Mouse (Mus musculus) cerebellum, adult 11-12 months (tissue): ENCODE data around the gene Wdr24.
A peak's percentile ranks its signal among the peaks of the same experiment; 100 is the strongest.

Source experiments
- DNase-seq: peaks from one replicate; pipeline ENCODE4 v3.0.0; 2022

Wdr24 gene

DNA sequence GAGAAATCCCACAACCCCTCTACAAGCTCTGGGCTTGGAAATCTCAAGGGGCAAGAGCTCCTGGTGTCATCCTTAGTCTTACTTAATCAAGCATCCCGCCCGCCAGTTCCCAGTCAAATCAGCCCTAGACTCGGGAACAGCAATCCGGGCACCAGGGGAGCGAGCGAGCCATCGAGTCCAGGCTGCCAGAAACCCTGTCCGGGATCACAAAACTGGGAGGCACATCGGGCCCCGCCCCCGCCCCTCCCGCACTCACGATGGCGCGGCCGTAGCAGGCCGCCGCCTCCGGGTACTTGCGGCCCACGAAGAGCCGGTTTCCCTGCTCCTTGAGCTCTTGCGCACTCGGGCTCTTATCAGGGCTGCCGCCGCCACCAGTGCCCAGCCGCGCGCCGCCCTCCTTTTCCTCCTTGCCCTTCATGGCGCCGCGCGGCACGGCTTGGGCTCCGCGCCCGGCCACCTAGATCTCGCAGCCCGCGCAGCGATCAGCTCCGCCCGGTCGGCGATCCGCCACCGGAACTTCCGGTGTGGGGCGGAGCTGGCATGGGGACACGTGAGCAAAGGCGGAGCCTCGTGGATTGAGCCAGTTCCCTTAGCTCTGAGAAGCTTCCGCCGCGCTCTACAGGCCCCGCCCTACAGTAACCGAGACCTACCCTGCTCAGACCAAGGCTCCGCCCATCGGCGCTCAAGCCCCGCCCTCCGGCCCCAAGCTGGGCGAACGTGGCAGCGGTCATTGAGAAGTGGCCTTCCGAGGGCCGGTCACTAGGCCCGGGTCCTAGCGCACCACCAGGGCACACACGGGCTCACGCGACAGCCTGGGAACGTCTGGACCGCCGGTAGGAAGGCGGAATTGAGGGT is 9.2 kb downstream of the Wdr24 start:
- peak; percentile 99 for DNase-seq

- no peak for DNase-seq
Measured at GRCm38 (mm10) chr17:25833291-25833663, 9.8 kb downstream of the Wdr24 start, which contains the start of gene Stub1. TSS of gene Stub1 (minus strand) at chr17:25833404.

GRCm38 (mm10) chr17:25833961-25834594 is 10.7 kb downstream of the Wdr24 start:
- DNase-seq: peak; percentile 75

DNA sequence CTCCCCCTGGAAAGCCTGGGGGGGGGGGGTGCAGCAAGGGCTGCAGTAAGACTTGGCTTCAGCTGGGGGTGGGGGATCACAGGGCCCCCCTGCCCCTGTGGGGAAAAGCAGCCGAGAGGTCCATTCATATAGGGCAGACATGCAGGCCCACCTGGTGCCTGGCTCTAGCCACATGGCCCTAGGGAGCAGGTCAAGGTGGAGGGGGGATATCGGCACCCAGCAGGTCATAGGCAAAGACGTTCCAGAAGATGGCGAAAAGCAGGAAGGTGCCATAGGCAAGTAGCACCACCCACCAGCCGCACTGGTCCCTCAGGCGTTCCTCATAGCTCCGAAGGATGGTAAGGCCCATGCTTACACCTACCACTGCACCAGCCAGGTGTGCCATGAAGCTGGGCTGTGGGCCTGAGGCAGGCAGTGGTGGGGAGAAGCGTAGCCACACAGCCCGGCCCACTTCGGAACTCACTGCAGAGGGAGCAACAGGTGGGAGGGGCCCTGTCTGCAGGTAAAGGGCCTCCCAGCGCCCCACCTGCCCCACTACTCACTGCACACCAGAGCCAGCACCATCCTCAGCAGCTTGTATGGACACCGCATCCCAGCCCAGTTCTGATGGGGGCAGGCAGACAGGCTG is 11.3 kb downstream of the Wdr24 start:
- peak; percentile 76 for DNase-seq

- no peak for DNase-seq
Measured at GRCm38 (mm10) chr17:25835301-25835700, 11.9 kb downstream of the Wdr24 start.

DNA sequence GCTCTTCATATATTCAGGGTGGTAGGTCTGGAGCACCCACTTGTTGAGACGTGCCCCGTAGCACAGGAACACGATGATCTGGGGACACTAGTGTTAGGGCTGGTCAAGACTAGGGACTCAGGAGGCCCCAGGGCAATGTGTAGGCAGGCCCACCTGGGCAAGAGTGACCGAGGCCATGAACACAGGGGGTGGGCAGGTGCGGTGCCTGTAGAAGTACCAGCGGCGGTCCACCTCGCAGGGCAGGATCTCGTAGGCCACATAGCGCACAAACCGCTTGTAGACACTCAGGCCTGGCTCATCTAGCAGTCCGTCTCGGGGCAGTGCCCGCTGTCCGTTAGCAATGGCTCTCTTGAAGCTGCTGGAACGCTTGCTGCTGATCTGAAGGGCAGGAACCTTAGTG is 12.4 kb downstream of the Wdr24 start:
- peak; percentile 63 for DNase-seq

DNA sequence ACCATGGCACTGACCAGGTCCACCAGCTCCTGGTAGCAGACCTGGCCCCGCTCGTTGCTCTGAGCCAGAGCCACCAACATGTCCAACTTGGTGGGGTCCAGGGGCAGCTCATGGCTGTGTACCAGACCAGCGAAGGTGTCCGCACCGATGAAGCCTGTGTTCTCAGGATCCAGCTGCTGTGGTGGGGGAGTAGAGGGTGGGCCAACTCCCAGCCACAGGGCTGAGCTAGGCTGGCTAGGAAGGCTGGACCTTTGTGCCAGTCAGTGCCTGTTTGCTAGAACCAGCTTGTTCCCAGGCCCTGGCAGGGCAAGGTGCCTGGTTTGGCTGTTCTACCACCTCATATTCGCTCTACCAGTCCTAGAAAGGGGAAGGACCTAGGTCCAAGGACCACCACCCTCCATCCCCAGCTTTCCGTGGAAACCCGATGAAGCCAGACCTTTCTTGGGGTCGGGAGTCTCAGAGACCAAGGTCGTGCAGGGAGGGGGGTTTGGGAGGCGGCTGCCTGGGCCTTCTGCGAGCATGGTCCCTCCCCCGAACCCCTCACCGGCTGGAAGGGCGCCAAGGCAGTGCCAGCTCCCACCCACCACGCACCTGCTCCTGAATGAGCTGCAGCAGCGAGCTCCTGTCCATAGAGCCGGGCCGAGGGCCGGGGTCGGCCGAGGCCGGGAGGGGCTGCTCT is 13.1 kb downstream of the Wdr24 start:
- DNase-seq: no peak

GRCm38 (mm10) chr17:25837076-25837410 is 13.6 kb downstream of the Wdr24 start, which contains the start of gene Rhbdl1:
TSS of gene Rhbdl1 (minus strand) at chr17:25837295.
- peak; percentile 90 for DNase-seq

DNA sequence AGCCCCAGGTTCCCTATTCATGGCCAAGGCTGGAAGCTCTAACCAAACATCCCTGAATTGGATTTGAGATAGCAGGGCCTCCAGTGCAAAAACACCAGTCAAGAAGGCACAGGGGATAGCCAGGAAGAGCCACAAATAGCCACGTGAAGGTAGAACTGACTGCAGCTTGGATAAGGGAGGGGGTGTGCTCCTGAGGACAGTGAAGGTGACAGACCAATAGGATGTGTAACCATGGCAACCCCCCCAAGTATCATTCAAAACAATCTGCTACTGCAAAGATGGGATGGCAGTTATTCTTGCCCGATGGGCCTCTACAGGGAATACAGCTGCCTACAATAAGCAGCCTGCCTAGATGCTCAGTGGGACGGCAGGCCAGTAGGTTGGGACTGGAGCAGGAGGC is 14.1 kb downstream of the Wdr24 start:
- DNase-seq: no peak

GRCm38 (mm10) chr17:25838904-25839303 is 15.5 kb downstream of the Wdr24 start:
- DNase-seq: no peak

- DNase-seq: peak; percentile 55
Measured at GRCm38 (mm10) chr17:25839455-25840235, 16.2 kb downstream of the Wdr24 start.

GRCm38 (mm10) chr17:25840519-25840918 is 17.1 kb downstream of the Wdr24 start:
- no peak for DNase-seq

GRCm38 (mm10) chr17:25841117-25841880 is 17.9 kb downstream of the Wdr24 start, which contains the start of gene Gm20683:
TSS of gene Gm20683 (minus strand) at chr17:25841763.
- peak; percentile 32 for DNase-seq

- DNase-seq: peak; percentile 41
Measured at GRCm38 (mm10) chr17:25842509-25842908, 19.1 kb downstream of the Wdr24 start.

GRCm38 (mm10) chr17:25843122-25843521 is 19.7 kb downstream of the Wdr24 start:
- DNase-seq: peak; percentile 53

GRCm38 (mm10) chr17:25843636-25844395 is 20.4 kb downstream of the Wdr24 start:
- peak; percentile 63 for DNase-seq

DNA sequence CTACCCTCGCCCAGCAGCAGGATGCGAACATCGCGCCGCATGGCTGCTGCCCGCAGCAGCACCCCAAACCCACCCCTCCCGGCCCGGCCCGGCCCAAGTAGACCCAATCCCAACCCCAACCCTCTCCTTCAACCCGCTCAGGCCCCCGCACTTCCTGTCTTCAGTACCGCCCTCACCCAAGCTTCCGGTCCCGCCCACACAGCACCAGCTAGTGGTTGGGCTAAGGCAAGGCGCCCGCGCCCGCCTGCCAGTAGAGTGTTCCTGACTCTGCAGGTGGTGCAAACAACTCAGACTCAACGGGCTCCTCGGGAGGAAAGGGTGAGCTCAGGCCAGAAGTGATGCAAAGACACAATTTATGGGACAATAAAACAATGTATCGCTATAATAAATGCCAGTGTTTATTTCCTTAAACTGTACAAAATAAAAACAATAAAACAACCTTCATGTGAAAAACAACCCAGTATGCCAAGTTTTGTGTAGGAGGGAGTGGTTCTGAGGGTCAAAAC is 21.0 kb downstream of the Wdr24 start, which contains the start of gene Rhot2:
TSS of gene Rhot2 (minus strand) at position 456 of the 506 bp plus-strand sequence.
- peak; percentile 95 for DNase-seq

GRCm38 (mm10) chr17:25860229-25860628 is 36.8 kb downstream of the Wdr24 start:
- peak; percentile 61 for DNase-seq

DNA sequence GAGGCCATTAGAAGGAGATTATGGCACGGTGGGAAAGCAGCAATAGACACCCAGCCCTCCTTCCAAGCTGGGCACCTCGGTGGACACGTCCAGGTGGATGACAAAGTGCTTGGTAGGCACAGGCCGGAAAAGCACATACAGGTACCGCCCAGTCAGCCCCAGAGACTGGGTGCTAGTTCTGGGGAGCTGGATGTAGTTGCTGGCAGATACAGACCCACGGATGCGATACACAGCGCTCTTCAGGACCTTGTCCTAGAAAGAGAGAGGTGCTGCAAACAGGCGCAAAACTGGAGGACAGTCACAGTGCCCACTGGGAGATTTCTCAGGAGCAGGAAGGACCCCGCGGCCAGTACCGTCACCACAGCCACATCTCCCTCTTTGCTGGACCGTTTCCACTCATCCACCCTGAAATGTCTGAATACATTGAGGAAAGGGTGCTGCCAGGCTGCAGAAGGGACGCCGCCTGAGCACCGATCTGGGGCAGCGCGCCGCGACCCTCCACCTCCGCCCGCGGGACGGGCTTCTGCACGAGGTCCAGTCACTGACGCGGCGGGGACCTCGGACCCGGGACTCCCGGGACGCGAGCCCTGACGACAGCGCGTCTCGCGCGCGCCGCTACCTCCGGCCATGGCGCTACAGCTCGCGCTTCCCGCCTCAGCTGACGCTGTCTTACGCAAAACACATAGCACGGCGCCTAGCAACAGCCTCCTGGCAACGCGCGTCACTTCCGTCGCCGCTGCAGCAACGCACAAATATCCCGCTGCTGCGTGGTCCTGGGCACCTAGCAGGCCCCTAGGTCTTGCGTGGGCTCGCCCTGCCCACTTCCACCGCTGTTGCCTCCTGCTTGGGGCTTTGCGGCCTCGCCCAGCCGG is 37.6 kb downstream of the Wdr24 start, which contains the start of gene Wdr90:
TSS of gene Wdr90 (minus strand) at position 670 of the 872 bp plus-strand sequence.
- peak; percentile 91 for DNase-seq
